Mouse (Mus musculus): ENCODE measurements around the gene Miip. TPM values are rescaled to one million over a fixed set of nuclear protein-coding genes. Genes with fewer than 3 reads are reported as not detected.

Miip gene
- polyA plus RNA-seq (2014; fragmentation: Nextera tagmentation; extraction: Ambion mirVana), result 20.8 and 25.5 TPM in 2 replicates

DNA sequence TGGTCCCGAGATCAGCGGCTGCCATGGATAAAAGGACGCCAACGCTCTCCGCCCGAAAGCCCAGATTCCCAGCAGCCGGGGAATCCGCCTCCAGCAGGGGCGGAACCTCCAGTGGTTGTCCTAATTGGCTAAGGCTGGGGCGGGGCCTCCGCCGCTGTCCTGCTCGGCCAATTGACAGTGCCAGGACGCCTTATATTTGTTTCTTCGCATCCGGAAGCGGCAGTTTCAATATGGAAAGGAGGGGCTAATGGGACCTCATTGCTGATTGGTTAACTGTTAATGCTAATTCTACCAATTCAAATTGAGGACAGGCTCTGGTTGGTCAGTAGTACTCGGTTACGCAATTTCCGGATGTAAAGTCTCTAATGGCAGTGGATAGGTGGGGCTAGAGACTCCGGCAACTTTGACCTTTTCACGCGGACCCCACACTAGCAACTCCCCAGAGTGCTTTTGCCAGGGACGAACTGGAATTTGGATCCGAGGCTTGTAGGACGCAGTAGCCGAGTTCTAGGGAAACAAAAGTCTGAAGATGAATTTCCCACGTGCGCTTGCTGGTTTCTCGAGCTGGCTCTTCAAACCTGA, at the start of gene Miip, which contains the start of gene Fv1:
Gene Miip (minus strand): TSS at position 367 of the 582 bp plus-strand sequence.
Gene Fv1 (plus strand): TSS at position 530 of the 582 bp plus-strand sequence.
- peaks cover 19% of the 10 kb centered on the region for H3K4me1 ChIP-seq (replicated peaks; ENCODE audit: control insufficient read depth, insufficient read depth, low read length)
- DNase-seq (ENCODE audit: low spot score) (peak; percentile 95), ATAC-seq (ENCODE audit: low FRiP score) (peak; percentile 98)
- H3K9ac ChIP-seq, result peak within 1 kb of the TSS; percentile 71
- under 1% methylated on average over 30 of the region's 30 CpGs for WGBS
- H3K9me3 ChIP-seq (ENCODE audit: control insufficient read depth, low read length), result no peaks in the 10 kb centered on the region
- H3K4me3 ChIP-seq (replicated peaks; ENCODE audit: low read length), result peak within 1 kb of the TSS; percentile 69
- H3K27ac ChIP-seq, result peak within 1 kb of the TSS; percentile 70
- H3K4me2 ChIP-seq (replicated peaks), result peak within 1 kb of the TSS; percentile 81
- H3K27me3 ChIP-seq (ENCODE audit: control insufficient read depth, insufficient read depth, low read length), result no peaks in the 10 kb centered on the region
- H3K36me3 ChIP-seq (replicated peaks; ENCODE audit: control insufficient read depth, insufficient read depth), result peaks cover 26% of the 10 kb centered on the region

- peaks cover 4% of the 10 kb centered on the region; the same call in 1 of the 2 replicates for H3K4me1 ChIP-seq (replicated peaks; ENCODE audit: control insufficient read depth, insufficient read depth, low read length)
- H3K27ac ChIP-seq, result no peak overlapping the region
- DNase-seq (ENCODE audit: low spot score), result no peak
- ATAC-seq (ENCODE audit: low FRiP score), result no peak
- H3K4me2 ChIP-seq (replicated peaks), result no peak overlapping the region
- H3K9me3 ChIP-seq (ENCODE audit: control insufficient read depth, low read length), result no peaks in the 10 kb centered on the region
- no peak overlapping the region for H3K9ac ChIP-seq
- 90% methylated on average over 5 of the region's 5 CpGs for WGBS
- no peaks in the 10 kb centered on the region for H3K36me3 ChIP-seq (replicated peaks; ENCODE audit: control insufficient read depth, insufficient read depth)
- no peaks in the 10 kb centered on the region for H3K27me3 ChIP-seq (ENCODE audit: control insufficient read depth, insufficient read depth, low read length)
- no peak overlapping the region for H3K4me3 ChIP-seq (replicated peaks; ENCODE audit: low read length)
Observed at GRCm38 (mm10) chr4:147909486-147909885, 40.9 kb upstream of the Miip start.

DNA sequence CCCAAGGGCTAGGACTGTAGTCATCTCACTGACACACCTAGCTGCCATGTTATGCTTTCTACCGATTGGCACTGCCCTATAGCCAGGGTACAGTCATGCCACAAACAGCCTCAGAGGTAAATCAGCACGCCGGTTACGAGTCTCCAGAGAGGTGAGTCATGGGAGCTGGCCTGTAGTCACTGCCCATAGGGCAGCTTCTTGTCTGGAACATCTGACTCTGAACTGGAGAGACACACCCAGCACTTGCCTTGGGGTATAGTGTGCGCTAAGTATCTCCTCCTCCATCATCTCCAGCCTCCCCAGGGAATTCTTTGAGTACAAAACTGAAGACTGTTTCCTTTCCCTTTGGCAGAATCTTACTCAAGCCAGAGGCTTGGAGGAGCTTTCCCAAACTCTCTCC, 37.6 kb upstream of the Miip start:
- Histone ChIP-seq H3K36me3 (replicated peaks; ENCODE audit: control insufficient read depth, insufficient read depth) (peaks cover 10% of the 10 kb centered on the region), H3K9ac (no peak overlapping the region), H3K27ac (no peak overlapping the region), H3K4me2 (replicated peaks) (no peak overlapping the region), H3K27me3 (ENCODE audit: control insufficient read depth, insufficient read depth, low read length) (no peaks in the 10 kb centered on the region), H3K4me3 (replicated peaks; ENCODE audit: low read length) (no peak overlapping the region), H3K9me3 (ENCODE audit: control insufficient read depth, low read length) (no peaks in the 10 kb centered on the region), H3K4me1 (replicated peaks; ENCODE audit: control insufficient read depth, insufficient read depth, low read length) (peaks cover 13% of the 10 kb centered on the region)
- WGBS, result 78% methylated on average over 5 of the region's 5 CpGs
- ATAC-seq (ENCODE audit: low FRiP score) (no peak), DNase-seq (ENCODE audit: low spot score) (no peak)

DNA sequence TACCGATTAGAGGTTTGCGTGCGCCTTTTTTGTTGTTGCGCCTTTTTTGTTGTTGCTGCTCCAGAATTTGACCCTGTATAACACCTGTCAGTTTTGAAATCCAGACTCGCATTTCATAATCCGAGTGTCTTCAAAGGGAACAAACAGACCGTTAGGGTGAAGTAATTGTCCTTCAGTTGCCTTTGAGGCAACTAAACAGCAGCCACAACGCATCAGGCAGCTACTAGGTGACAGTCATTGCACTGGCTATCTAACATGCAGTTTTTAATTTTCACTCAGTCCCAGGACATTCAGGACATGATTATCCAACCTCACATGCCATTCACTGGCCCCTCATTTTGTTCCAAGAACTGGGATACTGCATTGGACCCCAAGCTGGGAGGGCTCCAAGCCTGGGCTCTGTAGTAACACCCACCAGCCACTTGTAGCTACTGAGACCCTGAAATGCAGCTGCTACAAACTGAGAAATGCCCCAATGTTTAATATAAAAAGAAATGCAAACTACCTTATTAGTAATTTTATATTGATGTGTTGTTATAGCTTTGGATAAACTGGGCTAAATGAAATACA, 36.6 kb upstream of the Miip start:
- 0% methylated on average over 8 of the region's 8 CpGs for WGBS
- DNase-seq (ENCODE audit: low spot score) (peak; percentile 28), ATAC-seq (ENCODE audit: low FRiP score) (peak; percentile 17; the same call in 1 of the 2 replicates)
- Histone ChIP-seq H3K27me3 (ENCODE audit: control insufficient read depth, insufficient read depth, low read length) (no peaks in the 10 kb centered on the region), H3K4me2 (replicated peaks) (peak overlapping the region; percentile 61), H3K4me1 (replicated peaks; ENCODE audit: control insufficient read depth, insufficient read depth, low read length) (peaks cover 13% of the 10 kb centered on the region), H3K9ac (peak overlapping the region; percentile 82), H3K4me3 (replicated peaks; ENCODE audit: low read length) (peak overlapping the region; percentile 77), H3K27ac (peak overlapping the region; percentile 1), H3K36me3 (replicated peaks; ENCODE audit: control insufficient read depth, insufficient read depth) (peaks cover 20% of the 10 kb centered on the region), H3K9me3 (ENCODE audit: control insufficient read depth, low read length) (no peaks in the 10 kb centered on the region)

DNA sequence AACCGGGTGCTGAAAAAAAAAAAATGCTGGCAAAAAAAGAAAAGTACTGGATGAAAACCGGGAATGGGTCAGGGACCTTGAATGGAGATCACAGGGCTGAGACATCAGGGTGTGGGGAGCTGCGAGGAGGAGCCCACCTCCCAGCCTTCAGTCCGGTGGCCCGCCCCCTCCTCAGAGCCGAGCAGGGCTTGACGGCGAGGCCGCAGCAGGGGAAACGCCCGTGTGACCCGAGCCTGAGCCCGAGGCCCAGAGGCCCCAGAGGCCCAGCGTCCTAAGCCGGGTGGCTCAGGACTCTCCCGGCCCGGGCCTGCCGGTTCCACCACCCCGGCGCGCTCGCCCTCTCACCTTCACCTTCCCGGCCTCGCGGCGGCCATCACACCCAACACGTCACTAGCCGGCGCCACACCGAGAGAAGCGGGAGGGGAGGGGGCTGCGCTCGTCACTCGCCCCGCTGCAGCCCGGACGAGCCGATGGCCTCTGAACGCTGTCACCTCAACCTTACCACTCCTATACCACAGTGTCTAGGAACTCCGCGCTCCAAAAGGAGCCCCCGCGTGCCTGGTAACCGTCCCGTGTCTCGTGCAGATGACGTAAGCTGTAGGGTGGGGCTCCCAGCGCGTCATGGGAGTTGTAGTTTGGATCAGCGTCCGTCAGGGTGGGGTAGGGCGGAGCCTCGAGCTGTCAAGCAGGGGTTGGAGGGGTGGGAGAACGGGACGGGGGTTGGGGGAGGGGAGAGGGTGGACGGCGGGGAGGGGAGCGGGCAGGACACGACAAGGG, 35.9 kb upstream of the Miip start, which contains the start of gene Mfn2:
Gene Mfn2 (minus strand): TSS at position 392 of the 777 bp plus-strand sequence.
- peaks cover 27% of the 10 kb centered on the region for H3K36me3 ChIP-seq (replicated peaks; ENCODE audit: control insufficient read depth, insufficient read depth)
- H3K4me3 ChIP-seq (replicated peaks; ENCODE audit: low read length), result peak within 1 kb of the TSS; percentile 77
- H3K9me3 ChIP-seq (ENCODE audit: control insufficient read depth, low read length), result no peaks in the 10 kb centered on the region
- DNase-seq (ENCODE audit: low spot score), result peak; percentile 88
- peaks cover 13% of the 10 kb centered on the region for H3K4me1 ChIP-seq (replicated peaks; ENCODE audit: control insufficient read depth, insufficient read depth, low read length)
- WGBS, result under 1% methylated on average over 55 of the region's 59 CpGs
- peak within 1 kb of the TSS; percentile 61 for H3K4me2 ChIP-seq (replicated peaks)
- peak within 1 kb of the TSS; percentile 91 for H3K27ac ChIP-seq
- H3K27me3 ChIP-seq (ENCODE audit: control insufficient read depth, insufficient read depth, low read length), result no peaks in the 10 kb centered on the region
- peak; percentile 94 for ATAC-seq (ENCODE audit: low FRiP score)
- peak within 1 kb of the TSS; percentile 82 for H3K9ac ChIP-seq

DNA sequence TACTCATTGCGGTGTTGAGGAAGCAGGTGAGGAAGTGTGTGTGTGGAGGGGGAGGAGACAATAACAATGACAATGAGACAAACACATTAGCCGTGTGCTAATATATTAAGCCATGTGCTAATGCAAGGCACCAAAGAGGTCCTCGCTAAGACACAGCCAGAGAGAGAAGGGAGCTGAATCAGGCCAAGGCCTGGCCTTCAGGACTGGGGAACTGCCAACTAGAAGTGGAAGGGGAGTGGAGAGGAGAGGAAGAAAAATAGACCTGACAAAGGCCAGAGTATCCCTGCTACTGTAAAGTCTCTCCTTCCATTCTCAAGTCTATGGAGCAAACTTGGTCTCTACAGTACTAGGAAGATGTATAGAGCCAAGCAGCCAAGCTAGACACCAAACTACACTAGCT, 35.0 kb upstream of the Miip start:
- no peak overlapping the region for H3K27ac ChIP-seq
- H3K9me3 ChIP-seq (ENCODE audit: control insufficient read depth, low read length), result no peaks in the 10 kb centered on the region
- 75% methylated on average over 3 of the region's 3 CpGs for WGBS

GRCm38 (mm10) chr4:147902906-147903500, 34.4 kb upstream of the Miip start:
- Histone ChIP-seq H3K9ac (no peak overlapping the region), H3K9me3 (ENCODE audit: control insufficient read depth, low read length) (no peaks in the 10 kb centered on the region), H3K4me1 (replicated peaks; ENCODE audit: control insufficient read depth, insufficient read depth, low read length) (peaks cover 13% of the 10 kb centered on the region), H3K4me2 (replicated peaks) (peak overlapping the region; percentile 58; the same call in 1 of the 2 replicates), H3K4me3 (replicated peaks; ENCODE audit: low read length) (no peak overlapping the region), H3K36me3 (replicated peaks; ENCODE audit: control insufficient read depth, insufficient read depth) (peaks cover 42% of the 10 kb centered on the region), H3K27me3 (ENCODE audit: control insufficient read depth, insufficient read depth, low read length) (no peaks in the 10 kb centered on the region), H3K27ac (no peak overlapping the region)
- WGBS, result 92% methylated on average over 12 of the region's 12 CpGs
- DNase-seq (ENCODE audit: low spot score), result no peak
- ATAC-seq (ENCODE audit: low FRiP score), result no peak

More for the DNA sequence above, 35.0 kb upstream of the Miip start:
- Histone ChIP-seq H3K4me3 (replicated peaks; ENCODE audit: low read length) (peak overlapping the region; percentile 77), H3K9ac (peak overlapping the region; percentile 82), H3K4me2 (replicated peaks) (peak overlapping the region; percentile 58), H3K36me3 (replicated peaks; ENCODE audit: control insufficient read depth, insufficient read depth) (peaks cover 36% of the 10 kb centered on the region), H3K4me1 (replicated peaks; ENCODE audit: control insufficient read depth, insufficient read depth, low read length) (peaks cover 13% of the 10 kb centered on the region), H3K27me3 (ENCODE audit: control insufficient read depth, insufficient read depth, low read length) (no peaks in the 10 kb centered on the region)
- no peak for ATAC-seq (ENCODE audit: low FRiP score)
- DNase-seq (ENCODE audit: low spot score), result no peak

DNA sequence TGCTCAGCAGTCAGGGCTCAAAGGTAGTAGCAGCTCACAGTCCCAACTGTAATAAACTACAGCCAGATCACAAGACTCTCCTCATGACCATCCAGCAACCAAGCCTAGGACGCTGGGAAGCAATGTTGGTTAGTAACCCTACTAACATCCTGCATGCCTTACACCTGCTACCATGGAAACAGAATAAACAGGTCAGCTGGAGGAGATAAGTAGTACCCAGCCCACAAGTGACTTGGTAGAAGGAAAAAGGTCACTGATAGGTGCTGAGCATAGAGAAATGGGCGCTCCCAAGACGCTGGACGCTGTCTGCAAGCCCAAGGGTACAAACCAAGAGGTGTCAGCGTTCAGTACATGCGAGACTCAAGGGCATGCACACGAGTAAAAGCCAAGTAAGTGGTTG, 31.8 kb upstream of the Miip start:
- WGBS, result 86% methylated on average over 7 of the region's 7 CpGs
- Histone ChIP-seq H3K4me1 (replicated peaks; ENCODE audit: control insufficient read depth, insufficient read depth, low read length) (peaks cover 13% of the 10 kb centered on the region), H3K4me2 (replicated peaks) (no peak overlapping the region), H3K27me3 (ENCODE audit: control insufficient read depth, insufficient read depth, low read length) (no peaks in the 10 kb centered on the region), H3K27ac (no peak overlapping the region), H3K36me3 (replicated peaks; ENCODE audit: control insufficient read depth, insufficient read depth) (peaks cover 68% of the 10 kb centered on the region), H3K9ac (no peak overlapping the region), H3K9me3 (ENCODE audit: control insufficient read depth, low read length) (no peaks in the 10 kb centered on the region), H3K4me3 (replicated peaks; ENCODE audit: low read length) (no peak overlapping the region)
- ATAC-seq (ENCODE audit: low FRiP score) (no peak), DNase-seq (ENCODE audit: low spot score) (no peak)

DNA sequence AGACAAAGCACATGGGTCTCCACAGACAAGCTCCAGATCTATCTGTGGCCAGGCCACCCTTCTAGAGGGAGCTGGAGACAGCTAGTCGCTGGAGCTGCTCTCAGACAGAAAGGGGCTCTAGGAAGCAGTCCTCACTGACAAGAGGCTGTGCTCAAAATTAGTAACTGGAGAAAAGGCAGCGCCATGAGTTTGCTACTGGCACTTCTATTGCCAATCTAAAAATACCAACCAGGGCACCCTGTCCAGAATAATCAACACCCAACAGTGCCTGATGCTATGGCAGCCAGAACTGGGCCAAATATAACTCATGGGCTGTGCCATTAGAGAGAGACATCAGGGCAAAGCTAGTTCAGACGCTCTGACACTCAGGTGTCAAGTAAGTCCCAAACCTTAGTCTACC, 28.7 kb upstream of the Miip start:
- H3K9me3 ChIP-seq (ENCODE audit: control insufficient read depth, low read length), result no peaks in the 10 kb centered on the region

More for the DNA sequence above, 28.7 kb upstream of the Miip start:
- H3K4me2 ChIP-seq (replicated peaks), result no peak overlapping the region
- H3K27ac ChIP-seq, result no peak overlapping the region
- no peak overlapping the region for H3K9ac ChIP-seq
- ATAC-seq (ENCODE audit: low FRiP score) (no peak), DNase-seq (ENCODE audit: low spot score) (no peak)
- 92% methylated on average over 3 of the region's 3 CpGs for WGBS
- H3K36me3 ChIP-seq (replicated peaks; ENCODE audit: control insufficient read depth, insufficient read depth), result peaks cover 97% of the 10 kb centered on the region
- H3K4me1 ChIP-seq (replicated peaks; ENCODE audit: control insufficient read depth, insufficient read depth, low read length), result no peaks in the 10 kb centered on the region
- no peaks in the 10 kb centered on the region for H3K27me3 ChIP-seq (ENCODE audit: control insufficient read depth, insufficient read depth, low read length)
- no peak overlapping the region for H3K4me3 ChIP-seq (replicated peaks; ENCODE audit: low read length)

Data from hindbrain, embryonic 14.5 days (tissue).